Mouse (Mus musculus) liver, adult 2 months (tissue): ENCODE measurements at regions not wholly inside any gene's neighbourhood (a gene's known extent, or its start where the extent isn't known, plus 50 kb on each side); places are given as distances from the start of the nearest gene placed in this dataset.
"Not testable (repeated sequence)": the region's sequence is repeated elsewhere in the genome, so short reads cannot be mapped to it uniquely, and the experiment has no call there.

ENCODE experiments used
- DNase-seq: peaks from one replicate; pipeline ENCODE4 v3.0.0-alpha.2; 2011; ENCODE audit warnings: low read depth, low spot score; ENCODE audit errors: extremely low read depth
- H3K27ac ChIP-seq: fragments of 200-500 bp; replicated peaks from 2 replicates; pipeline ENCODE4 v1.5.1; 2012; ENCODE audit warnings: low read depth, mild to moderate bottlenecking, control low read depth, inconsistent platforms, low read length; ENCODE audit not compliant: insufficient read depth
- H3K27me3 ChIP-seq: fragments of 200-500 bp; 2 replicates; pipeline ENCODE4 v1.6.1; 2012; ENCODE audit warnings: mild to moderate bottlenecking, moderate library complexity, low read length, inconsistent platforms; ENCODE audit not compliant: control insufficient read depth, insufficient read depth
- H3K36me3 ChIP-seq: fragments of 200-500 bp; 2 replicates; pipeline ENCODE4 v1.6.1; 2012; ENCODE audit warnings: low read length, inconsistent platforms; ENCODE audit not compliant: control insufficient read depth, insufficient read depth
- H3K4me1 ChIP-seq: fragments of 200-500 bp; 2 replicates; pipeline ENCODE4 v1.6.1; 2011; ENCODE audit warnings: low read length; ENCODE audit not compliant: control insufficient read depth, insufficient read depth
- H3K4me3 ChIP-seq: fragments of 200-500 bp; 2 replicates; pipeline ENCODE4 v1.5.1; 2011; ENCODE audit warnings: low read depth, mild to moderate bottlenecking, control low read depth, low read length, moderate library complexity; ENCODE audit not compliant: insufficient read depth
- H3K79me2 ChIP-seq: fragments of 200-500 bp; 2 replicates; pipeline ENCODE4 v1.6.1; 2012; ENCODE audit warnings: inconsistent platforms, mild to moderate bottlenecking, low read length, moderate library complexity; ENCODE audit not compliant: control insufficient read depth, insufficient read depth
- H3K9ac ChIP-seq: fragments of 200-500 bp; 2 replicates; pipeline ENCODE4 v1.6.1; 2012; ENCODE audit warnings: low read depth, mild to moderate bottlenecking, control low read depth, inconsistent platforms, low read length
- CTCF ChIP-seq: fragments of 200-500 bp; IDR thresholded peaks from 2 replicates; pipeline ENCODE4 v1.5.1; 2011; ENCODE audit warnings: low read depth, low read length, control low read depth
- POLR2A ChIP-seq: fragments of 200-500 bp; IDR thresholded peaks from 2 replicates; pipeline ENCODE4 v1.6.1; 2011; ENCODE audit warnings: low read length, control low read depth; ENCODE audit not compliant: insufficient read depth; ENCODE audit errors: extremely low read depth
- WGBS: fragments of 180-500 bp; shearing (Covaris S2); methylation state at CpG from one replicate; pipeline ENCODE4 v1.1.7; 2018; 5-methylcytosine and 5-hydroxymethylcytosine counted together

DNA sequence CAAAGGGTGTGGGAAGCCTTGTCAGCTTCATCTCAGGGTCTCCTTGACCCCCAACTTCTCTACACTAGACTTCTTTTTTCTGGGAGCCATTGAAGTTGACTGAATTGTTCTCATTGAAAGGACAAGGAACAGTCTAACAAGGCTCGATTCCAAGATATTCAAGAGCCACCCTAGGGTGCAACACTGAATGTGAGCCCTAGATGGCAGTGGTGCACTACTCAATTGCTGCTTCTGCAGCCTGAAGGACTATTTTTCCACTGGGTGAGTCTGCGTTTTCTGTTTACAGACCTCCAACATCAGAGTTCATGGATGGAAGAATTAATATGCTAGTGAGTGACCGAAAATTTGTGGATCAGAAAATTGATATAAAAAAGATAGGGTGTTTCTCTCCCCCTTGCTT, 161.5 kb downstream of the Hpcal1 start:
- not testable (repeated sequence) for H3K36me3 ChIP-seq, H3K79me2 ChIP-seq, H3K4me3 ChIP-seq, H3K27ac ChIP-seq, H3K9ac ChIP-seq, H3K4me1 ChIP-seq, H3K27me3 ChIP-seq
- DNase-seq = peak; percentile 38
- peak; percentile 50; the same call in 1 of the 2 replicates for TF ChIP-seq CTCF
- WGBS = 29% methylated on average over 3 of the region's 3 CpGs

GRCm38 (mm10) chr12:17872491-17872890, 181.8 kb downstream of the Hpcal1 start:
- H3K36me3 ChIP-seq, H3K4me3 ChIP-seq, H3K9ac ChIP-seq, H3K79me2 ChIP-seq, H3K4me1 ChIP-seq, H3K27me3 ChIP-seq, H3K27ac ChIP-seq: not testable (repeated sequence)
- 4% methylated on average over 6 of the region's 6 CpGs for WGBS
- DNase-seq = peak; percentile 25

DNA sequence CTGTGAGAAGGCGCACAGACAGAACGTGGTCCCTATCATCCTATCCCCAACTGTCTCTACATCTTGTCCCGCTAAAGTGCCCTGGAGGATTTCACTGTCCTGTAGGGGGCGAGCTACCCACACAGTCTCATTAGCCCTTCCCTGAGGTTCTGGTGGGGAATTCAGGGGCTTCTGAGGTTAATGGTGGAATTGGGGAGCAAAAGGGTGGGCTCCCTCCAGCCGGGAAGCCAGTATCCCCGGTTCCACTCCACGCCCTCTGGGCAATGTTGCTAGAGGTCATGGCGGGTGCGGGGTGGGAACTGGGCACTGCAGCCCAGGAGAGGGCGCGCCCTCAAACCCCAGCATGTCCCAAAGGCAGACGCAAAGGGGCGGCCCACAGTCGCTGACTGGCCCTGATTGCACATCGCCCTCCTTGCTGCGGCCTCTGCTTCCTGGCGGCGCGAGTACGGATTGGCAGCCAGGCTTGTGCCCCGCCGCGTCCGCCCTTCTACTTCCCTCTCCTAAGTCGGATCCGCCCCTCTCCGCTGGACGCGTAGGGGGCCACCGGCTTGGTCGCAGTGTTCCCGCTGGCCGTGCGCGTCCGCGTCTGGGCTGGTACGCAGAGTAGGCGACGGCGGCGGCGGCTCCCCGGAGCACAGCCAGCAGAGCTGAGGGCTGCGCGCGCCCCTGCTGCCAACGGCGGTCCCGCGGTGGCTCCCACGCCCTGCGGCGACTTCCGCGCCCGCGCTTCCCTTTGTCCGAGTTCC, 190.9 kb downstream of the Hpcal1 start:
- Histone ChIP-seq H3K27ac (peak overlapping the region; percentile 86), H3K27me3 (no peaks in the 10 kb centered on the region), H3K4me3 (peak overlapping the region; percentile 96), H3K36me3 (no peaks in the 10 kb centered on the region), H3K79me2 (peaks cover 9% of the 10 kb centered on the region; the same call in 1 of the 2 replicates), H3K4me1 (peaks cover 4% of the 10 kb centered on the region), H3K9ac (peak overlapping the region; percentile 99)
- DNase-seq = peak; percentile 91
- TF ChIP-seq CTCF = peak; percentile 49
- TF ChIP-seq POLR2A = peak; percentile 91
- 1% methylated on average over 59 of the region's 59 CpGs for WGBS

- 1% methylated on average over 63 of the region's 65 CpGs for WGBS
- H3K27ac ChIP-seq = peak overlapping the region; percentile 86
- peak; percentile 42 for DNase-seq
- H3K27me3 ChIP-seq, H3K36me3 ChIP-seq, H3K4me1 ChIP-seq: not testable (repeated sequence)
- peaks cover 16% of the 10 kb centered on the region; the same call in 1 of the 2 replicates for H3K79me2 ChIP-seq
- peak overlapping the region; percentile 99 for H3K9ac ChIP-seq
- H3K4me3 ChIP-seq = peak overlapping the region; percentile 96
Observed at GRCm38 (mm10) chr12:17882117-17883116, 191.8 kb downstream of the Hpcal1 start.

- H3K27me3 ChIP-seq, H3K9ac ChIP-seq, H3K4me3 ChIP-seq, H3K27ac ChIP-seq, DNase-seq, H3K36me3 ChIP-seq, H3K4me1 ChIP-seq: not testable (repeated sequence)
- H3K79me2 ChIP-seq = peaks cover 18% of the 10 kb centered on the region; the same call in 1 of the 2 replicates
- 96% methylated on average over 6 of the region's 6 CpGs for WGBS
Observed at GRCm38 (mm10) chr12:17891663-17892310, 201.1 kb downstream of the Hpcal1 start.

DNA sequence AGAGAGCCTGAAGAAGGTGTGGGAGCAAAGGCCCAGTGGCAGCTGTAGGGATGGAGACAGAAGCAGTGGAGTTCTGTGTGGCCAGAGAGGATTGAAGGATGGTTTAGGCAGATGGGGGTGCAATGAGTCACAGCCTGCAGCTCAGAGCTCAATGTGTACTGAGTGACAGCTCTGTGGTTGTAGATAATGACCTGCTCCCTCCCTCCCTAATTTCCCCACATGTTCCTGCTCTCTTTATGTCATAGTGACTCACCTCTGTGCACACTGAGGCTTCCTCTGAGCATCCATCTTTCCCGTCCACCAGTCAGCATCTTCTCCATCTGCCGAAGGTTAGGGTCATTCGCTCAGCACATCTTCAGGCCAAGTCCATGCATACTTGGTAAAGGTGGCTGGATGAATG, 222.4 kb downstream of the Hpcal1 start:
- not testable (repeated sequence) for DNase-seq, H3K36me3 ChIP-seq, H3K27ac ChIP-seq, H3K79me2 ChIP-seq, H3K9ac ChIP-seq, H3K27me3 ChIP-seq, H3K4me1 ChIP-seq, H3K4me3 ChIP-seq
- 100% methylated on average over 3 of the region's 3 CpGs for WGBS
